In genomic region chr13:92731811-92732210, GRCm38 (mm10) we compare ENCODE assay signal across 15 mouse cellular contexts.
A peak's percentile ranks its signal among the peaks of the same experiment; 100 is the strongest.
DNase-seq lines count a peak whose midpoint lies in the region; ATAC-seq lines count a peak whose summit lies in the region.
"Had no signal": no experiment of that assay in that cellular context is flagged by ENCODE, and none has a peak within 500 bp of the region (broad histone marks: within the 10 kb centered on the region; RNA-seq: fewer than 3 reads in every experiment).

No protein-coding gene starts in this region.

- peak; percentile 49 for ATAC-seq in hindbrain, embryonic 15.5 days (ENCODE audit: low FRiP score, low read depth)
- no peak for ATAC-seq in hindbrain, embryonic 13.5 days (ENCODE audit: low FRiP score)
- peak; percentile 46; the same call in 1 of the 2 replicates for ATAC-seq in hindbrain, embryonic 16.5 days
- ATAC-seq in neural tube, embryonic 13.5 days (ENCODE audit: low read depth): peak; percentile 28; the same call in 1 of the 2 replicates
- ATAC-seq: CD4-positive, CD25-positive, alpha-beta regulatory T cell, adult 4 months; liver, embryonic 12.5 days; midbrain, embryonic 15.5 days had no signal

- 62% methylated on average over 6 of the region's 6 CpGs for whole genome bisulfite sequencing in hindbrain, embryonic 15.5 days
- 70% methylated on average over 6 of the region's 6 CpGs for WGBS in hindbrain, embryonic 13.5 days
- 58% methylated on average over 6 of the region's 6 CpGs for WGBS in hindbrain, embryonic 16.5 days
- WGBS in neural tube, embryonic 13.5 days: 55% methylated on average over 6 of the region's 6 CpGs

- peak; percentile 39 for DNase-seq in gastrocnemius, postnatal 14 days
- no peak for DNase-seq in gastrocnemius, adult 18-20 months (ENCODE audit: low spot score)
- no peak for DNase-seq in ovary, postnatal 36 days (ENCODE audit: low spot score)
- DNase-seq: adrenal gland, postnatal 14 days; cerebellum, adult 9-10 months; kidney, adult 11 months; kidney, postnatal 25 days had no signal

- no peak overlapping the region for H3K27ac ChIP-seq in hindbrain, embryonic 15.5 days (replicated peaks)
- H3K27ac ChIP-seq in hindbrain, embryonic 13.5 days: no peak overlapping the region
- H3K27ac ChIP-seq in hindbrain, embryonic 16.5 days (ENCODE audit: low read depth, low read length): no peak overlapping the region
- no peak overlapping the region for H3K27ac ChIP-seq in neural tube, embryonic 13.5 days (replicated peaks)
- H3K27ac ChIP-seq: heart, embryonic 15.5 days; liver, embryonic 12.5 days; midbrain, embryonic 15.5 days had no signal

- H3K4me2 ChIP-seq in hindbrain, embryonic 15.5 days: no peak overlapping the region
- H3K4me2 ChIP-seq in hindbrain, embryonic 13.5 days: no peak overlapping the region
- H3K4me2 ChIP-seq in hindbrain, embryonic 16.5 days (ENCODE audit: low read length): no peak overlapping the region
- no peak overlapping the region for H3K4me2 ChIP-seq in neural tube, embryonic 13.5 days
- H3K4me2 ChIP-seq: heart, embryonic 15.5 days; liver, embryonic 12.5 days; midbrain, embryonic 15.5 days had no signal

- H3K9ac ChIP-seq in hindbrain, embryonic 15.5 days: no peak overlapping the region
- H3K9ac ChIP-seq in hindbrain, embryonic 13.5 days: no peak overlapping the region
- H3K9ac ChIP-seq in hindbrain, embryonic 16.5 days (ENCODE audit: low read depth, low read length): no peak overlapping the region
- no peak overlapping the region for H3K9ac ChIP-seq in neural tube, embryonic 13.5 days
- H3K9ac ChIP-seq: heart, embryonic 15.5 days; liver, embryonic 12.5 days; midbrain, embryonic 15.5 days had no signal

- H3K36me3 ChIP-seq in hindbrain, embryonic 15.5 days: no peaks in the 10 kb centered on the region
- H3K36me3 ChIP-seq in hindbrain, embryonic 13.5 days: no peaks in the 10 kb centered on the region
- H3K36me3 ChIP-seq in hindbrain, embryonic 16.5 days (ENCODE audit: control insufficient read depth, insufficient read depth, low read length): no peaks in the 10 kb centered on the region
- H3K36me3 ChIP-seq in neural tube, embryonic 13.5 days: no peaks in the 10 kb centered on the region
- H3K36me3 ChIP-seq: heart, embryonic 15.5 days; liver, embryonic 12.5 days; midbrain, embryonic 15.5 days had no signal

- peaks cover 32% of the 10 kb centered on the region for H3K4me1 ChIP-seq in hindbrain, embryonic 15.5 days (replicated peaks)
- H3K4me1 ChIP-seq in hindbrain, embryonic 13.5 days (replicated peaks): peaks cover 42% of the 10 kb centered on the region
- peaks cover 2% of the 10 kb centered on the region; the same call in 1 of the 2 replicates for H3K4me1 ChIP-seq in hindbrain, embryonic 16.5 days (ENCODE audit: control insufficient read depth, insufficient read depth, low read depth, low read length)
- peaks cover 51% of the 10 kb centered on the region for H3K4me1 ChIP-seq in neural tube, embryonic 13.5 days (replicated peaks)

- H3K27me3 ChIP-seq in hindbrain, embryonic 15.5 days: no peaks in the 10 kb centered on the region
- H3K27me3 ChIP-seq in hindbrain, embryonic 13.5 days: 0 out of 2 replicates have a peak, but pooled peaks cover 2% of the 10 kb centered on the region
- H3K27me3 ChIP-seq in hindbrain, embryonic 16.5 days (replicated peaks; ENCODE audit: control insufficient read depth, insufficient read depth, low read length): no peaks in the 10 kb centered on the region
- H3K27me3 ChIP-seq in neural tube, embryonic 13.5 days: no peaks in the 10 kb centered on the region
- H3K27me3 ChIP-seq: heart, embryonic 15.5 days; midbrain, embryonic 15.5 days had no signal

- intact Hi-C loops in gastrocnemius, postnatal 14 days (cut with DNase I; ENCODE audit: low total_unique reads): no loop called here

- no peaks in the 10 kb centered on the region for H3K9me3 ChIP-seq in hindbrain, embryonic 15.5 days
- no peaks in the 10 kb centered on the region for H3K9me3 ChIP-seq in hindbrain, embryonic 13.5 days
- no peaks in the 10 kb centered on the region for H3K9me3 ChIP-seq in hindbrain, embryonic 16.5 days (ENCODE audit: control insufficient read depth, low read length)
- no peaks in the 10 kb centered on the region for H3K9me3 ChIP-seq in neural tube, embryonic 13.5 days
- H3K9me3 ChIP-seq: heart, embryonic 15.5 days; liver, embryonic 12.5 days; midbrain, embryonic 15.5 days had no signal

- no peak overlapping the region for H3K4me3 ChIP-seq in hindbrain, embryonic 15.5 days
- H3K4me3 ChIP-seq in hindbrain, embryonic 13.5 days: no peak overlapping the region
- no peak overlapping the region for H3K4me3 ChIP-seq in hindbrain, embryonic 16.5 days (ENCODE audit: low read length)
- no peak overlapping the region for H3K4me3 ChIP-seq in neural tube, embryonic 13.5 days
- H3K4me3 ChIP-seq: heart, embryonic 15.5 days; liver, embryonic 12.5 days; midbrain, embryonic 15.5 days had no signal
